Mouse (Mus musculus) forebrain, embryonic 12.5 days (tissue): ENCODE results near the gene Rtl1. TPM values are rescaled to one million over a fixed set of nuclear protein-coding genes. Genes with fewer than 3 reads are reported as not detected.
A peak's percentile ranks its signal among the peaks of the same experiment; 100 is the strongest.

Source experiments
- ATAC-seq: fragments of 200-750 bp; cut with Nextera tagmentation; 2 replicates; pipeline ENCODE4 v1.8.0; 2017; ENCODE audit warnings: moderate TSS enrichment; ENCODE audit not compliant: low FRiP score
- H3K27ac ChIP-seq: fragments of 300-500 bp; sonication (generic); 2 replicates; pipeline ENCODE4 v1.5.1; 2016; ENCODE audit warnings: mild to moderate bottlenecking
- H3K27me3 ChIP-seq: fragments of 300-500 bp; sonication (generic); 2 replicates; pipeline ENCODE4 v1.6.1; 2016; ENCODE audit warnings: mild to moderate bottlenecking
- H3K36me3 ChIP-seq: fragments of 300-500 bp; sonication (generic); replicated peaks from 2 replicates; pipeline ENCODE4 v1.6.1; 2016; ENCODE audit warnings: mild to moderate bottlenecking
- H3K4me1 ChIP-seq: fragments of 300-500 bp; sonication (generic); 2 replicates; pipeline ENCODE4 v1.6.1; 2016
- H3K4me2 ChIP-seq: fragments of 300-500 bp; sonication (generic); 2 replicates; pipeline ENCODE4 v1.6.1; 2016; ENCODE audit warnings: mild to moderate bottlenecking, moderate library complexity
- H3K4me3 ChIP-seq: fragments of 300-500 bp; sonication (generic); replicated peaks from 2 replicates; pipeline ENCODE4 v1.5.1; 2016; ENCODE audit warnings: mild to moderate bottlenecking
- H3K9ac ChIP-seq: fragments of 300-500 bp; sonication (generic); 2 replicates; pipeline ENCODE4 v1.6.1; 2016; ENCODE audit warnings: mild to moderate bottlenecking
- H3K9me3 ChIP-seq: fragments of 300-500 bp; sonication (generic); 2 replicates; pipeline ENCODE4 v1.6.1; 2016
- WGBS: fragments of 180-500 bp; shearing (Covaris S2); methylation state at CpG from one replicate; pipeline ENCODE4 v1.1.7; 2016; 5-methylcytosine and 5-hydroxymethylcytosine counted together
- polyA plus RNA-seq: library from polyadenylated mRNA; unstranded; fragments of >200 nt; fragmentation: Nextera tagmentation; extraction: Ambion mirVana; gene quantifications from 2 replicates; pipeline ENCODE4 v1.2.1, GENCODE M21; 2016

Gene Rtl1
- polyA plus RNA-seq, 1 experiment from 2014 or later = 1.6 TPM

GRCm38 (mm10) chr12:109560111-109560695, 39.9 kb downstream of the Rtl1 start:
- Histone ChIP-seq H3K4me2 (peak overlapping the region; percentile 10; the same call in 1 of the 2 replicates), H3K36me3 (peaks cover 44% of the 10 kb centered on the region), H3K27ac (peak overlapping the region; percentile 83), H3K9ac (no peak overlapping the region), H3K4me3 (no peak overlapping the region), H3K4me1 (peaks cover 64% of the 10 kb centered on the region), H3K9me3 (no peaks in the 10 kb centered on the region), H3K27me3 (peaks cover 14% of the 10 kb centered on the region)
- WGBS = 8% methylated on average over 10 of the region's 10 CpGs
- peak; percentile 42 for ATAC-seq

DNA sequence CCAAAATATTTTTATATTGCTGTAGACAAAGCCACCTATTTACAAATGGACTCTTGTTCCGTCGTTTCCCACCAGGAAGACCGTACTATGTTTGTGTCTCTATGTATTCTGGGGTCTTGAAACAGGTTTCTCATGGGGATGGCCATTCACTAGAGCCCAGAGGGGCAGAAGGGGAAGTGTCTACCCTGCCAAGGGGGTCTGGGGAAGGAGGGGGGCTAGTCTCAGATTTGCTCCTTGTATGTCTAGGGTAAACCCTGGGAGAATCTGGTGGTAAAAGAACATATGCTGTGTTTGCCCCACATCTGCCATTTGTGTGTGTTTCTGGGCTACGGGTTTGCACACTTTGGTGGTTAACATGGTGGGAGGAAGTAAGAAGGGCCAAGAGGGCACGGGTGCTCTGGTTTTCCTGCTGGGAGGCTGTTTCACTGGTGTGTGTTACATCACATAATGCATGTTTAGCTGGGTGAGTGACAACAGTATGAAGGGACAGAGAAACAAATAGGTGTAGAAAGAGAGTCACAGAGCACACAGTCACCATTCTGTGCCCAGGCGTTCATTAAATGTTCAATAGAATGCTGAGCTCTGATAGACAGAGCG, 41.1 kb downstream of the Rtl1 start:
- ATAC-seq = peak; percentile 60
- peaks cover 76% of the 10 kb centered on the region for H3K4me1 ChIP-seq
- H3K9ac ChIP-seq = no peak overlapping the region
- peak overlapping the region; percentile 83 for H3K27ac ChIP-seq
- no peak overlapping the region for H3K4me3 ChIP-seq
- H3K9me3 ChIP-seq = no peaks in the 10 kb centered on the region
- 33% methylated on average over 7 of the region's 7 CpGs for WGBS
- peaks cover 14% of the 10 kb centered on the region for H3K27me3 ChIP-seq
- peaks cover 45% of the 10 kb centered on the region for H3K36me3 ChIP-seq
- no peak overlapping the region for H3K4me2 ChIP-seq

- H3K36me3 ChIP-seq = peaks cover 40% of the 10 kb centered on the region
These were observed 41.8 kb downstream of the Rtl1 start for GRCm38 (mm10) chr12:109558226-109558824.

DNA sequence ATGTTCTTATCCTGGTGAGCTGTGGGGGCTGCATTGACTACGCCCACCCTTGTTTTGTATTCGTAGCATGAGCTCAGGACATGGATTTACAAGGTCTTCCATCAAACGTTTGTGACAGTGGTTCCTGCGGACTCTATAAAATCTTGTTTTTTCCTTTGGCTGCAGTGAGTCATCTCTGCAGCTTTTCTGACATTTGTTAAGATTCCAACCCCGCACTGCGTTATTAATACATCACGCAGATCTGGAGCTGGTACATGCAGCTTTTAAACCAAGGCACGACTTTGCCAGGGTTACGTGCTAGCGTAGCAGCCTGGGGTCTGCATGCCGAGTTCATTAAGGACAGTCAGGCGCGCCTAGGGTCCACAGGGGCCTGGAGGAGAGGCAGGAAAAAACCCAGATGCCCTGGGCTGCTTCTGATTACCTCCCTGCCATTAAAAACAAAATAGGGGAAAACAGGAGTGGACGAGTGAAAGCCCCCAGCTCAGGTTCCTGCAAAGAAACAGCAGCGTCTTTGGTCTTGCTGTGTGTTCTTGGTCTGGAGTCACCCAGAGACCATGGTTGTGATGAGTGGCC, 44.2 kb downstream of the Rtl1 start:
- Histone ChIP-seq H3K9ac (no peak overlapping the region), H3K27me3 (peaks cover 10% of the 10 kb centered on the region), H3K4me2 (no peak overlapping the region), H3K27ac (peak overlapping the region; percentile 43; the same call in 1 of the 2 replicates), H3K36me3 (peaks cover 33% of the 10 kb centered on the region; the same call in 1 of the 2 replicates), H3K4me3 (no peak overlapping the region), H3K4me1 (peaks cover 86% of the 10 kb centered on the region), H3K9me3 (no peaks in the 10 kb centered on the region)
- 68% methylated on average over 15 of the region's 15 CpGs for WGBS
- no peak for ATAC-seq

More at GRCm38 (mm10) chr12:109558226-109558824, 41.8 kb downstream of the Rtl1 start:
- H3K9me3 ChIP-seq = no peaks in the 10 kb centered on the region
- peaks cover 14% of the 10 kb centered on the region for H3K27me3 ChIP-seq
- no peak overlapping the region for H3K4me3 ChIP-seq
- peak; percentile 66 for ATAC-seq
- peaks cover 81% of the 10 kb centered on the region for H3K4me1 ChIP-seq
- H3K4me2 ChIP-seq = no peak overlapping the region
- peak overlapping the region; percentile 83 for H3K27ac ChIP-seq
- WGBS = 20% methylated on average over 12 of the region's 12 CpGs
- H3K9ac ChIP-seq = no peak overlapping the region

GRCm38 (mm10) chr12:109553568-109553967, 46.6 kb downstream of the Rtl1 start:
- Histone ChIP-seq H3K27ac (peak overlapping the region; percentile 72), H3K9ac (no peak overlapping the region), H3K27me3 (peaks cover 10% of the 10 kb centered on the region), H3K4me3 (no peak overlapping the region), H3K9me3 (no peaks in the 10 kb centered on the region), H3K4me1 (peaks cover 65% of the 10 kb centered on the region), H3K36me3 (peaks cover 53% of the 10 kb centered on the region), H3K4me2 (no peak overlapping the region)
- WGBS = 20% methylated on average over 1 of the region's 1 CpGs
- ATAC-seq = no peak

DNA sequence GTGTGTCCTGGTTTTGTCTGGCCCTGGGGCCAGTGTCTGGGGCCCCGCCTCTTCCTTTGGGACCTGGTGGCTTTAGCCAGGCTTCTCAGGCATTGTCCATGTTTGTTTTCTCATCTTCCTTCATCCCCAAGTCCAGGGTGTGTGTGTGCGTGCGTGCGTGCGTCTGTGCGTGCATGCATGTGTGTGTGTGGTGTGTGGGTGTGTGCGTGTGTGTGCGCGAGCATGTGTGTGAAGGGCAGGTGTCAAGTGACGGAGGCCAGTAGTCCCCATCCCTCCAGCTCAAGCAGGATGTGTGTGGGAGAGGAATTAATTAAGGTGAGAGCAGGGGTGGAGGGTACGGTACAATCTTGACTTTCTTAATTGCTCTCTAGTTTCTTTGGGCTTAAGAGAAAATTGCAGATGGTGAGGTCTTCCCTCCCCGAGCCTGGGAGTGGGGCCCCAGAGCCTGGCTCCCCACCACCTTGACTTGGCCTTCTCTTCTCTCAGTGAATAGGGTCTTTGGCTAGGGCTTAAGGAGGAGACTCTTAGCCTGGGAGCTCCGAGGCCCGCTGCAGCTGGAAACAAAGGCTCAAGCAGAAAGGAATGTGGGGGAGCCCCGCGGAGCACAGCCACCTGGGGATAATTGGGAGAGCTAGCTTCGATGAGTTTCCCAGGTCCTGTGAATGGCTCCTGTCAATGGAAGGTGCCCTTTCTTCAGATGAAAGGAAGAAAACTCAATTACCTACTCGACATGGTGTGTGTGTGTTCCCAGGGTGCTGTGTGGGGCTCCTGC, 47.2 kb downstream of the Rtl1 start:
- WGBS = 15% methylated on average over 18 of the region's 18 CpGs
- Histone ChIP-seq H3K4me1 (peaks cover 65% of the 10 kb centered on the region), H3K4me2 (no peak overlapping the region; the same call in 1 of the 2 replicates), H3K9me3 (no peaks in the 10 kb centered on the region), H3K27ac (peak overlapping the region; percentile 72), H3K4me3 (no peak overlapping the region), H3K27me3 (peaks cover 10% of the 10 kb centered on the region), H3K36me3 (peaks cover 57% of the 10 kb centered on the region), H3K9ac (no peak overlapping the region)
- peak; percentile 49; the same call in 1 of the 2 replicates for ATAC-seq

- 55% methylated on average over 2 of the region's 2 CpGs for WGBS
- Histone ChIP-seq H3K9ac (no peak overlapping the region), H3K36me3 (peaks cover 47% of the 10 kb centered on the region), H3K4me1 (peaks cover 71% of the 10 kb centered on the region), H3K9me3 (no peaks in the 10 kb centered on the region), H3K4me2 (no peak overlapping the region), H3K4me3 (no peak overlapping the region), H3K27ac (peak overlapping the region; percentile 72; the same call in 1 of the 2 replicates), H3K27me3 (peaks cover 9% of the 10 kb centered on the region)
- no peak for ATAC-seq
These were observed 48.4 kb downstream of the Rtl1 start for GRCm38 (mm10) chr12:109551771-109552170.

- H3K27me3 ChIP-seq = no peaks in the 10 kb centered on the region
- peaks cover 24% of the 10 kb centered on the region for H3K36me3 ChIP-seq
- H3K9me3 ChIP-seq = peaks cover 16% of the 10 kb centered on the region
- no peak overlapping the region for H3K4me2 ChIP-seq
- H3K4me1 ChIP-seq = peaks cover 41% of the 10 kb centered on the region
- no peak overlapping the region for H3K4me3 ChIP-seq
- WGBS = 6% methylated on average over 2 of the region's 2 CpGs
- ATAC-seq = no peak
- peak overlapping the region; percentile 78; the same call in 1 of the 2 replicates for H3K27ac ChIP-seq
- no peak overlapping the region for H3K9ac ChIP-seq
These were observed 53.0 kb downstream of the Rtl1 start for GRCm38 (mm10) chr12:109547085-109547484.

DNA sequence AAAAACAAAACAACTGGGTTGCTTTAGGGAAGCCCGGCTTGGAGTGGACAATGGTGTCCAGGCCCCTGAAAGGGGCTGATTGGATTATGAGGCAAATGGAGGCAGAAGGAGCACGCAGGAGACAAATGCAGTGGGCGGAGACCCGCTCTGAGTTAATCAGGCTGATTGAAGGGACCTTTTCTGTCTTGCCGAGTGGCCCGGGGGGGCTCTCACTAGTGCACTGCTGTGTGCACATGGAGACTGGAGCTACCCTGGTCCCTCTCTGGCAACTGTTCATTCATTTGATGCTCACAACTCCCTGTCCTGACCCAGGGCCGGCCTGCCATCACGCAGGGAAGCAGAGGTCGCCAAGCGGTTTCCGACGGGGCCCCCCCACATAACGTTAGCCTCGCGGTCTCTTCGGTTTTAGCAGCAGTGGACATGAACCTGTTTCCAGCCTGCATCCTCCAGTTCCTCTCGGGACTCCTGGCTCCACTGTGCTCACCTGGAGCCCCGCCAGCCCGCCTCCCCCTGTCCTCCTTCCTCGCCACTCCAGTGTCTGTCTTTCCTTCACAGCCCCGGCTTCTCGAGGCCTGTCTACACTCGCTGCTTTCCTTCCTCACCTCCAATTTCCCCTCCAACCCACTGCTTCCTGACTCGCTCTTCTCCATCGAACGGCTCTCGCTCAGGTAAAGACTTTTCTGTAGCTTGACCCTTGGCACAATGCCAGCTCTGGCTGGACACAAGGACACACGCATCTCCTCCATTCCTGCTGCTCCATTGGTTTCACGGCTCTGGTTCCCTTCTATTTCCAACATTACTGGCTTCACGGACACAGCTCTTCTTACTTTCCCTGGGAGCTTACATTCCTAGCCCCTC, 54.0 kb downstream of the Rtl1 start:
- H3K4me2 ChIP-seq = peak overlapping the region; percentile 42
- peak overlapping the region; percentile 78 for H3K27ac ChIP-seq
- no peaks in the 10 kb centered on the region for H3K27me3 ChIP-seq
- peak; percentile 82 for ATAC-seq
- H3K36me3 ChIP-seq = peaks cover 24% of the 10 kb centered on the region
- H3K4me3 ChIP-seq = peak overlapping the region; percentile 3; the same call in 1 of the 2 replicates
- H3K9me3 ChIP-seq = peaks cover 25% of the 10 kb centered on the region
- peaks cover 36% of the 10 kb centered on the region for H3K4me1 ChIP-seq
- WGBS = 20% methylated on average over 30 of the region's 30 CpGs
- H3K9ac ChIP-seq = peak overlapping the region; percentile 17; the same call in 1 of the 2 replicates

GRCm38 (mm10) chr12:109543281-109543923, 56.7 kb downstream of the Rtl1 start:
- H3K9ac ChIP-seq = no peak overlapping the region
- H3K9me3 ChIP-seq = peaks cover 52% of the 10 kb centered on the region
- H3K4me3 ChIP-seq = no peak overlapping the region
- H3K4me2 ChIP-seq = no peak overlapping the region
- no peak overlapping the region for H3K27ac ChIP-seq
- peaks cover 6% of the 10 kb centered on the region; the same call in 1 of the 2 replicates for H3K27me3 ChIP-seq
- no peak for ATAC-seq
- WGBS = 83% methylated on average over 4 of the region's 4 CpGs
- peaks cover 3% of the 10 kb centered on the region; the same call in 1 of the 2 replicates for H3K36me3 ChIP-seq
- peaks cover 40% of the 10 kb centered on the region for H3K4me1 ChIP-seq
